Mouse (Mus musculus) bone marrow macrophage, adult 2 months (primary cell): ENCODE data around the gene Lnpep.

ENCODE experiments used
- CTCF ChIP-seq: IDR thresholded peaks from 2 replicates; pipeline ENCODE4 v1.5.1; 2012; ENCODE audit warnings: low read depth, mild to moderate bottlenecking, low read length, moderate library complexity
- POLR2A ChIP-seq: IDR thresholded peaks from 2 replicates; pipeline ENCODE4 v1.6.1; 2012; ENCODE audit warnings: mild to moderate bottlenecking, low read depth, low read length, borderline replicate concordance

GRCm38 (mm10) chr17:17634033-17634432 is 9.2 kb upstream of the Lnpep start:
- TF ChIP-seq POLR2A (no peak), CTCF (no peak)
